Mouse (Mus musculus) neutrophil, adult 5-6 weeks (primary cell): ENCODE data around the gene Olfr748. TPM values are rescaled to one million over a fixed set of nuclear protein-coding genes. Genes with fewer than 3 reads are reported as not detected.
"Not testable (repeated sequence)": the region's sequence is repeated elsewhere in the genome, so short reads cannot be mapped to it uniquely, and the experiment has no call there.

Experiments
- ATAC-seq: fragments of 151-379, 151-347 bp; 2 replicates; pipeline ENCODE4 v1.8.0; 2017; ENCODE audit warnings: mild to moderate bottlenecking, moderate TSS enrichment; ENCODE audit not compliant: insufficient number of reproducible peaks, poor library complexity, low FRiP score, severe bottlenecking; ENCODE audit errors: extremely low read depth
- total RNA-seq: library from RNA; stranded (forward); fragments of 200-1000 nt; gene quantifications from 2 replicates; pipeline ENCODE4 v1.2.3, GENCODE M21; 2017

Gene Olfr748
- total RNA-seq = not detected in 2 replicates

- no peak for ATAC-seq
Observed at GRCm38 (mm10) chr14:50707073-50707472, at the start of gene Olfr748. TSS of gene Olfr748 (plus strand) at chr14:50707373.

GRCm38 (mm10) chr14:50693106-50693505 is 14.1 kb upstream of the Olfr748 start, which contains the start of gene Olfr747:
TSS of gene Olfr747 (minus strand) at chr14:50693206.
- no peak for ATAC-seq

- ATAC-seq = not testable (repeated sequence)
Observed at GRCm38 (mm10) chr14:50719875-50720274, 12.7 kb downstream of the Olfr748 start.

- not testable (repeated sequence) for ATAC-seq
Observed at GRCm38 (mm10) chr14:50722371-50722770, 15.2 kb downstream of the Olfr748 start.

GRCm38 (mm10) chr14:50740334-50740733 is 33.2 kb downstream of the Olfr748 start:
- no peak for ATAC-seq

- ATAC-seq = no peak
Observed at GRCm38 (mm10) chr14:50741584-50741983, 34.4 kb downstream of the Olfr748 start.

GRCm38 (mm10) chr14:50744994-50745393 is 37.8 kb downstream of the Olfr748 start, which contains the start of gene Olfr749:
TSS of gene Olfr749 (minus strand) at chr14:50745094.
- ATAC-seq = no peak

GRCm38 (mm10) chr14:50758416-50759085 is 51.4 kb downstream of the Olfr748 start:
- no peak for ATAC-seq

Other genes with a start within 250 kb of the Olfr748 start
- gene Olfr741, start 234.6 kb upstream of the Olfr748 start, total RNA-seq = 0.81 TPM in 1 of 2 replicates, not detected in the other
- not detected in 2 replicates for gene Olfr742, start 203.8 kb upstream of the Olfr748 start, total RNA-seq
- not detected in 2 replicates for gene Olfr743, start 185.5 kb upstream of the Olfr748 start, total RNA-seq
- 0.25 TPM in 1 of 2 replicates, not detected in the other for gene Olfr744, start 92.5 kb upstream of the Olfr748 start, total RNA-seq
- gene Olfr745, start 68.0 kb upstream of the Olfr748 start, total RNA-seq = not detected in 2 replicates
- gene Olfr746, start 60.3 kb upstream of the Olfr748 start, total RNA-seq = not detected in 2 replicates
- not detected in 2 replicates for gene Olfr747, start 14.2 kb upstream of the Olfr748 start, total RNA-seq
- gene Olfr749, start 37.7 kb downstream of the Olfr748 start, total RNA-seq = not detected in 2 replicates
- 60.6 and 73.4 TPM in 2 replicates for gene Ttc5, start 78.1 kb downstream of the Olfr748 start, total RNA-seq
- gene Ccnb1ip1, start 100.4 kb downstream of the Olfr748 start, total RNA-seq = not detected in 2 replicates
- 79.5 and 95.5 TPM in 2 replicates for gene Parp2, start 100.5 kb downstream of the Olfr748 start, total RNA-seq
- gene Tep1, start 163.2 kb downstream of the Olfr748 start, total RNA-seq = 36.1 and 41.5 TPM in 2 replicates
- not detected in 2 replicates for gene Klhl33, start 190.1 kb downstream of the Olfr748 start, total RNA-seq
- 46.7 and 58.8 TPM in 2 replicates for gene Osgep, start 217.5 kb downstream of the Olfr748 start, total RNA-seq
- gene Apex1, start 217.6 kb downstream of the Olfr748 start, total RNA-seq = 12.3 and 23.3 TPM in 2 replicates
- 48.2 and 58.0 TPM in 2 replicates for gene Pip4p1, start 223.5 kb downstream of the Olfr748 start, total RNA-seq
- 53.4 and 69.2 TPM in 2 replicates for gene Pnp, start 223.7 kb downstream of the Olfr748 start, total RNA-seq
- gene Gm49342, start 237.1 kb downstream of the Olfr748 start, total RNA-seq = not detected in 2 replicates
- gene Pnp2, start 248.6 kb downstream of the Olfr748 start, total RNA-seq = 1.4 TPM in 1 of 2 replicates, not detected in the other